Mouse (Mus musculus) embryonic facial prominence, embryonic 14.5 days (tissue): Measurements from ENCODE around the gene Eno1. TPM values are rescaled to one million over a fixed set of nuclear protein-coding genes. Genes with fewer than 3 reads are reported as not detected.

Experiments
- ATAC-seq: fragments of 200-750 bp; cut with Nextera tagmentation; 2 replicates; pipeline ENCODE4 v1.8.0; 2017; ENCODE audit warnings: low read depth, moderate number of reproducible peaks, moderate TSS enrichment
- DNase-seq: peaks from one replicate; pipeline ENCODE4 v3.0.0-alpha.2; 2015; ENCODE audit warnings: low spot score
- H3K27ac ChIP-seq: fragments of 300-500 bp; sonication (generic); replicated peaks from 2 replicates; pipeline ENCODE4 v1.5.1; 2014; ENCODE audit warnings: low read depth, mild to moderate bottlenecking, low read length, moderate library complexity
- H3K27me3 ChIP-seq: fragments of 300-500 bp; sonication (generic); replicated peaks from 2 replicates; pipeline ENCODE4 v1.6.1; 2014; ENCODE audit warnings: low read length; ENCODE audit not compliant: control insufficient read depth, insufficient read depth
- H3K36me3 ChIP-seq: fragments of 300-500 bp; sonication (generic); 2 replicates; pipeline ENCODE4 v1.6.1; 2014; ENCODE audit warnings: low read length, mixed read lengths; ENCODE audit not compliant: control insufficient read depth, insufficient read depth
- H3K4me1 ChIP-seq: fragments of 300-500 bp; sonication (generic); 2 replicates; pipeline ENCODE4 v1.6.1; 2014; ENCODE audit warnings: antibody characterized with exemption, low read length; ENCODE audit not compliant: control insufficient read depth, insufficient read depth
- H3K4me2 ChIP-seq: fragments of 300-500 bp; sonication (generic); 2 replicates; pipeline ENCODE4 v1.6.1; 2014; ENCODE audit warnings: low read depth, mild to moderate bottlenecking, low read length, moderate library complexity, mixed read lengths
- H3K4me3 ChIP-seq: fragments of 300-500 bp; sonication (generic); 2 replicates; pipeline ENCODE4 v1.5.1; 2014; ENCODE audit warnings: low read depth, mild to moderate bottlenecking, low read length
- H3K9ac ChIP-seq: fragments of 300-500 bp; sonication (generic); 2 replicates; pipeline ENCODE4 v1.6.1; 2014; ENCODE audit warnings: low read depth, mild to moderate bottlenecking, low read length, moderate library complexity, mixed read lengths
- H3K9me3 ChIP-seq: fragments of 300-500 bp; sonication (generic); 2 replicates; pipeline ENCODE4 v1.6.1; 2016; ENCODE audit warnings: low read length; ENCODE audit not compliant: control insufficient read depth
- WGBS: fragments of 180-500 bp; shearing (Covaris S2); extraction: QIAGEN DNeasy Blood & Tissue Kit; methylation state at CpG from one replicate; pipeline ENCODE4 v1.1.7; 2014; 5-methylcytosine and 5-hydroxymethylcytosine counted together
- polyA plus RNA-seq: library from polyadenylated mRNA; unstranded; fragments of >200 nt; fragmentation: Nextera tagmentation; extraction: Ambion mirVana; gene quantifications from 2 replicates; pipeline ENCODE4 v1.2.1, GENCODE M21; 2014

The Eno1 gene
- polyA plus RNA-seq, 1 experiment from 2014 or later = 1,320 TPM

- Histone ChIP-seq H3K27me3 (no peaks in the 10 kb centered on the region), H3K4me2 (peak overlapping the region; percentile 55), H3K9ac (no peak overlapping the region), H3K9me3 (no peaks in the 10 kb centered on the region), H3K4me1 (0 out of 2 replicates have a peak, but pooled peaks cover 3% of the 10 kb centered on the region), H3K4me3 (peak overlapping the region; percentile 21; the same call in 1 of the 2 replicates), H3K27ac (no peak overlapping the region), H3K36me3 (no peaks in the 10 kb centered on the region)
- ATAC-seq (no peak), DNase-seq (no peak)
- 13% methylated on average over 11 of the region's 11 CpGs for WGBS
Observed at GRCm38 (mm10) chr4:150220584-150220983, 15.9 kb upstream of the Eno1 start.

GRCm38 (mm10) chr4:150221017-150221640, 15.4 kb upstream of the Eno1 start:
- 0 out of 2 replicates have a peak, but pooled peaks cover 3% of the 10 kb centered on the region for H3K4me1 ChIP-seq
- DNase-seq (no peak), ATAC-seq (no peak)
- peak overlapping the region; percentile 21; the same call in 1 of the 2 replicates for H3K4me3 ChIP-seq
- no peak overlapping the region for H3K27ac ChIP-seq
- 35% methylated on average over 10 of the region's 10 CpGs for WGBS
- H3K36me3 ChIP-seq = no peaks in the 10 kb centered on the region
- H3K27me3 ChIP-seq = no peaks in the 10 kb centered on the region
- H3K9me3 ChIP-seq = no peaks in the 10 kb centered on the region
- H3K4me2 ChIP-seq = peak overlapping the region; percentile 55
- no peak overlapping the region for H3K9ac ChIP-seq

- DNase-seq (no peak), ATAC-seq (no peak)
- Histone ChIP-seq H3K9ac (no peak overlapping the region), H3K9me3 (no peaks in the 10 kb centered on the region), H3K27ac (no peak overlapping the region), H3K4me1 (peaks cover 10% of the 10 kb centered on the region; the same call in 1 of the 2 replicates), H3K4me2 (no peak overlapping the region), H3K4me3 (no peak overlapping the region), H3K36me3 (no peaks in the 10 kb centered on the region), H3K27me3 (no peaks in the 10 kb centered on the region)
- 88% methylated on average over 4 of the region's 4 CpGs for WGBS
Observed at GRCm38 (mm10) chr4:150223830-150224229, 12.7 kb upstream of the Eno1 start.

- ATAC-seq (no peak), DNase-seq (no peak)
- Histone ChIP-seq H3K4me1 (peaks cover 12% of the 10 kb centered on the region), H3K4me2 (no peak overlapping the region), H3K27me3 (no peaks in the 10 kb centered on the region), H3K4me3 (no peak overlapping the region), H3K27ac (no peak overlapping the region), H3K36me3 (no peaks in the 10 kb centered on the region), H3K9ac (no peak overlapping the region), H3K9me3 (no peaks in the 10 kb centered on the region)
- WGBS = 69% methylated on average over 1 of the region's 1 CpGs
Observed at GRCm38 (mm10) chr4:150225700-150226099, 10.8 kb upstream of the Eno1 start.

GRCm38 (mm10) chr4:150226818-150227688, 9.5 kb upstream of the Eno1 start:
- ATAC-seq = peak; percentile 73
- no peaks in the 10 kb centered on the region for H3K27me3 ChIP-seq
- peak overlapping the region; percentile 45 for H3K27ac ChIP-seq
- 41% methylated on average over 7 of the region's 7 CpGs for WGBS
- no peaks in the 10 kb centered on the region for H3K36me3 ChIP-seq
- H3K9me3 ChIP-seq = no peaks in the 10 kb centered on the region
- H3K4me2 ChIP-seq = no peak overlapping the region
- peak; percentile 81 for DNase-seq
- peaks cover 19% of the 10 kb centered on the region for H3K4me1 ChIP-seq
- no peak overlapping the region for H3K4me3 ChIP-seq
- no peak overlapping the region for H3K9ac ChIP-seq

GRCm38 (mm10) chr4:150228581-150229348, 7.8 kb upstream of the Eno1 start:
- WGBS = 43% methylated on average over 7 of the region's 7 CpGs
- H3K27ac ChIP-seq = no peak overlapping the region
- H3K9me3 ChIP-seq = no peaks in the 10 kb centered on the region
- H3K4me1 ChIP-seq = peaks cover 22% of the 10 kb centered on the region
- no peak overlapping the region for H3K4me2 ChIP-seq
- no peaks in the 10 kb centered on the region for H3K27me3 ChIP-seq
- H3K36me3 ChIP-seq = no peaks in the 10 kb centered on the region
- no peak overlapping the region for H3K4me3 ChIP-seq
- ATAC-seq (no peak), DNase-seq (no peak)
- no peak overlapping the region for H3K9ac ChIP-seq

GRCm38 (mm10) chr4:150229747-150230390, 6.7 kb upstream of the Eno1 start:
- Histone ChIP-seq H3K4me3 (no peak overlapping the region), H3K27me3 (no peaks in the 10 kb centered on the region), H3K4me2 (no peak overlapping the region), H3K36me3 (no peaks in the 10 kb centered on the region), H3K27ac (no peak overlapping the region), H3K9me3 (no peaks in the 10 kb centered on the region), H3K4me1 (peaks cover 26% of the 10 kb centered on the region), H3K9ac (no peak overlapping the region)
- WGBS = 46% methylated on average over 6 of the region's 15 CpGs
- ATAC-seq = no peak
- no peak for DNase-seq
